Mouse (Mus musculus): ENCODE results near the gene Zfp57. TPM values are rescaled to one million over a fixed set of nuclear protein-coding genes. Genes with fewer than 3 reads are reported as not detected.

The Zfp57 gene
- not detected for total RNA-seq (2023)

GRCm38 (mm10) chr17:37000863-37001262, at the start of gene Zfp57:
Gene Zfp57, plus strand, starts transcription at chr17:37001163.

GRCm38 (mm10) chr17:36957999-36958743, 42.8 kb upstream of the Zfp57 start, which contains the start of the genes Znrd1 and Znrd1as:
Gene Znrd1, minus strand, starts transcription at chr17:36958559.
Gene Znrd1as, plus strand, starts transcription at chr17:36958592.

GRCm38 (mm10) chr17:36981221-36981813, 19.6 kb upstream of the Zfp57 start, which contains the start of gene 2410137M14Rik:
Gene 2410137M14Rik, minus strand, starts transcription at chr17:36981237.

GRCm38 (mm10) chr17:36989437-36989836, 11.5 kb upstream of the Zfp57 start, which contains the start of gene H2-M5:
Gene H2-M5, minus strand, starts transcription at chr17:36989537.

GRCm38 (mm10) chr17:37022628-37023576, 21.9 kb downstream of the Zfp57 start, which contains the start of gene Mog:
Gene Mog, minus strand, starts transcription at chr17:37023398.

GRCm38 (mm10) chr17:37045611-37046311, 44.8 kb downstream of the Zfp57 start, which contains the start of gene Gabbr1:
Gene Gabbr1, plus strand, starts transcription at chr17:37045966.

Other genes starting within 250 kb of the Zfp57 start
- not detected for gene H2-M10.5, start 228.3 kb upstream of the Zfp57 start, total RNA-seq (2023)
- not detected for gene H2-M10.6, start 189.0 kb upstream of the Zfp57 start, total RNA-seq (2023)
- gene Trim26, start 164.0 kb upstream of the Zfp57 start, total RNA-seq (2023) = 125 TPM
- gene Trim15, start 134.0 kb upstream of the Zfp57 start, total RNA-seq (2023) = not detected
- gene Trim10, start 131.6 kb upstream of the Zfp57 start, total RNA-seq (2023) = 2.6 TPM
- gene Trim40, start 111.0 kb upstream of the Zfp57 start, total RNA-seq (2023) = not detected
- not detected for gene Trim31, start 103.0 kb upstream of the Zfp57 start, total RNA-seq (2023)
- 1.4 TPM for gene Rnf39, start 58.2 kb upstream of the Zfp57 start, total RNA-seq (2023)
- 70.8 TPM for gene Ppp1r11, start 49.4 kb upstream of the Zfp57 start, total RNA-seq (2023)
- 64.3 TPM for gene Znrd1, start 42.6 kb upstream of the Zfp57 start, total RNA-seq (2023)
- gene Znrd1as, start 42.6 kb upstream of the Zfp57 start, total RNA-seq (2023) = 1.7 TPM
- gene 2410137M14Rik, start 19.9 kb upstream of the Zfp57 start, total RNA-seq (2023) = not detected
- gene H2-M5, start 11.6 kb upstream of the Zfp57 start, total RNA-seq (2023) = not detected
- gene Mog, start 22.2 kb downstream of the Zfp57 start, total RNA-seq (2023) = not detected
- gene Gabbr1, start 44.8 kb downstream of the Zfp57 start, total RNA-seq (2023) = 112 TPM
- gene Olfr90, start 87.3 kb downstream of the Zfp57 start, total RNA-seq (2023) = 0.21 TPM
- not detected for gene Olfr91, start 97.1 kb downstream of the Zfp57 start, total RNA-seq (2023)
- not detected for gene Olfr92, start 118.9 kb downstream of the Zfp57 start, total RNA-seq (2023)
- not detected for gene Olfr93, start 160.3 kb downstream of the Zfp57 start, total RNA-seq (2023)
- gene Ubd, start 192.7 kb downstream of the Zfp57 start, total RNA-seq (2023) = not detected
- not detected for gene Olfr94, start 199.8 kb downstream of the Zfp57 start, total RNA-seq (2023)
- gene Olfr95, start 212.0 kb downstream of the Zfp57 start, total RNA-seq (2023) = not detected
- not detected for gene Olfr96, start 219.0 kb downstream of the Zfp57 start, total RNA-seq (2023)
- gene Olfr97, start 236.2 kb downstream of the Zfp57 start, total RNA-seq (2023) = not detected

All from CD4-positive naive resting alpha-beta T cell, adult 76 days (primary cell).